Mouse (Mus musculus): ENCODE measurements at regions not wholly inside any gene's neighbourhood (a gene's known extent, or its start where the extent isn't known, plus 50 kb on each side); places are given as distances from the start of the nearest gene placed in this dataset.
A peak's percentile ranks its signal among the peaks of the same experiment; 100 is the strongest.

GRCm38 (mm10) chr13:102318891-102319404 lies 374.4 kb upstream of the Cd180 start:
- Histone ChIP-seq H3K9me3 (ENCODE audit: control insufficient read depth, low read length) (no peaks in the 10 kb centered on the region), H3K27me3 (ENCODE audit: control insufficient read depth, insufficient read depth, low read length) (no peaks in the 10 kb centered on the region), H3K4me1 (ENCODE audit: control insufficient read depth in 2 of 2, insufficient read depth in 2 of 2, low read length in 2 of 2) (peaks cover 2 to 14% of the 10 kb centered on the region in 2 experiments; a peak in 3 of 4 replicates), H3K9ac (ENCODE audit: low read length) (no peak overlapping the region), H3K4me3 (ENCODE audit: control insufficient read depth in 1 of 2, insufficient read depth in 1 of 2, low read depth in 1 of 2, low read length in 2 of 2) (no peak overlapping the region), H3K36me3 (ENCODE audit: control insufficient read depth, insufficient read depth, low read length) (no peaks in the 10 kb centered on the region), H3K4me2 (ENCODE audit: low read length) (no peak overlapping the region), H3K27ac (replicated peaks in 1 of 2; ENCODE audit: control insufficient read depth in 1 of 2, insufficient read depth in 1 of 2, low read depth in 2 of 2, low read length in 2 of 2) (peak overlapping the region in 1 of 2 experiments; percentile 58; a peak in 2 of 4 replicates)
- no peak for ATAC-seq (ENCODE audit: insufficient number of reproducible peaks, insufficient read depth, low FRiP score, low read depth)
- 56% methylated on average over 4 of the region's 4 CpGs for WGBS

GRCm38 (mm10) chr13:102319453-102319852 lies 373.9 kb upstream of the Cd180 start:
- Histone ChIP-seq H3K9me3 (ENCODE audit: control insufficient read depth, low read length) (no peaks in the 10 kb centered on the region), H3K9ac (ENCODE audit: low read length) (no peak overlapping the region), H3K4me1 (ENCODE audit: control insufficient read depth in 2 of 2, insufficient read depth in 2 of 2, low read length in 2 of 2) (peaks cover 2 to 14% of the 10 kb centered on the region in 2 experiments; a peak in 3 of 4 replicates), H3K27ac (replicated peaks in 1 of 2; ENCODE audit: control insufficient read depth in 1 of 2, insufficient read depth in 1 of 2, low read depth in 2 of 2, low read length in 2 of 2) (peak overlapping the region in 1 of 2 experiments; percentile 58; a peak in 3 of 4 replicates), H3K4me2 (ENCODE audit: low read length) (no peak overlapping the region), H3K4me3 (ENCODE audit: control insufficient read depth in 1 of 2, insufficient read depth in 1 of 2, low read depth in 1 of 2, low read length in 2 of 2) (no peak overlapping the region), H3K36me3 (ENCODE audit: control insufficient read depth, insufficient read depth, low read length) (no peaks in the 10 kb centered on the region), H3K27me3 (ENCODE audit: control insufficient read depth, insufficient read depth, low read length) (no peaks in the 10 kb centered on the region)
- WGBS, result 26% methylated on average over 2 of the region's 2 CpGs
- no peak for ATAC-seq (ENCODE audit: insufficient number of reproducible peaks, insufficient read depth, low FRiP score, low read depth)

GRCm38 (mm10) chr13:102323876-102324275 lies 369.5 kb upstream of the Cd180 start:
- Histone ChIP-seq H3K36me3 (ENCODE audit: control insufficient read depth, insufficient read depth, low read length) (no peaks in the 10 kb centered on the region), H3K4me3 (ENCODE audit: control insufficient read depth in 1 of 2, insufficient read depth in 1 of 2, low read depth in 1 of 2, low read length in 2 of 2) (no peak overlapping the region), H3K27me3 (ENCODE audit: control insufficient read depth, insufficient read depth, low read length) (no peaks in the 10 kb centered on the region), H3K9me3 (ENCODE audit: control insufficient read depth, low read length) (no peaks in the 10 kb centered on the region), H3K27ac (replicated peaks in 1 of 2; ENCODE audit: control insufficient read depth in 1 of 2, insufficient read depth in 1 of 2, low read depth in 2 of 2, low read length in 2 of 2) (no peak overlapping the region), H3K9ac (ENCODE audit: low read length) (no peak overlapping the region), H3K4me1 (ENCODE audit: control insufficient read depth in 2 of 2, insufficient read depth in 2 of 2, low read length in 2 of 2) (peaks cover 2 to 19% of the 10 kb centered on the region in 2 experiments), H3K4me2 (ENCODE audit: low read length) (no peak overlapping the region)
- no peak for ATAC-seq (ENCODE audit: insufficient number of reproducible peaks, insufficient read depth, low FRiP score, low read depth)
- WGBS, result 91% methylated on average over 3 of the region's 3 CpGs

DNA sequence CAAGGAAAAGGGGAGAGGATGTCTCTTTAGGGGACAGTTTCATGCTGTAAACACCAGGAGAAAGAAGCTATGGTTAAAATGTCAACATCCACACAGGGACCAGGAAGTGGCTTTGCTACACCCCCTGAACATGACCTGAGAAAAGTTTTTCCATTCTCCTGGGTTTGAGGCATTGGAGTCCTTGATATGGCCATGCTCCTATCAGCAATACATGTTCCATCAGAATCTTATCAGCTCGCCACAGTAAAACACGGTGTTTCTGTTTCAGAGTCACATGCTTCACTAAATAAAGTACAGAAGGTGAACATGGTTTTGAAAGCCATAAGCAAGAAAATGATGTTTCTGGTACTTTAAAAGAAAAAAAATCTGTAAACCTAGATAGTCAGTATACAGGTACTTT lies 367.4 kb upstream of the Cd180 start:
- WGBS, result 11% methylated on average over 2 of the region's 2 CpGs

DNA sequence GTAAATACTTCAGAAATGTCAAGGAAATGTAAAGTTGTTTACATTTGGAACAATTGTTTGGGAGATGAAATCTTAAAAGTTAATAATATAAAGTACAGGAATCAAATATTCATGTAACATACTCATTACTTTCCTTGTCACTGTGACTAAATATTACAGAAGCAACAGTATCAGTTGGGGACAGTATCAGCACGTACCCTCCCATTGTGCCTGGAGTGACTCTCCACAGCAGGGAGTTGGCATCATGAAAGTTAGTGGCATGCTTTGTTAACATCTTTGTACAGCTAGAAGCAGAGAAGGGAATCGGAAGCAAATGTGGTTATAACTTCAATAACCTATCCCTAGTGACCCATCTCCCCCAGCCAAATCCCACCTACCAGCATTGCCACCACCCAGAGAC lies 366.8 kb upstream of the Cd180 start:
- ATAC-seq (ENCODE audit: insufficient number of reproducible peaks, insufficient read depth, low FRiP score, low read depth), result no peak
- Histone ChIP-seq H3K36me3 (ENCODE audit: control insufficient read depth, insufficient read depth, low read length) (no peaks in the 10 kb centered on the region), H3K27ac (replicated peaks in 1 of 2; ENCODE audit: control insufficient read depth in 1 of 2, insufficient read depth in 1 of 2, low read depth in 2 of 2, low read length in 2 of 2) (no peak overlapping the region), H3K9me3 (ENCODE audit: control insufficient read depth, low read length) (no peaks in the 10 kb centered on the region), H3K4me2 (ENCODE audit: low read length) (no peak overlapping the region), H3K9ac (ENCODE audit: low read length) (no peak overlapping the region), H3K4me1 (ENCODE audit: control insufficient read depth in 2 of 2, insufficient read depth in 2 of 2, low read length in 2 of 2) (peaks cover 2 to 5% of the 10 kb centered on the region in 2 experiments; a peak in 3 of 4 replicates), H3K27me3 (ENCODE audit: control insufficient read depth, insufficient read depth, low read length) (no peaks in the 10 kb centered on the region), H3K4me3 (ENCODE audit: control insufficient read depth in 1 of 2, insufficient read depth in 1 of 2, low read depth in 1 of 2, low read length in 2 of 2) (no peak overlapping the region)
- 60% methylated on average over 2 of the region's 2 CpGs for WGBS

More for the DNA sequence above, 367.4 kb upstream of the Cd180 start:
- peaks cover 2 to 5% of the 10 kb centered on the region in 2 experiments; a peak in 3 of 4 replicates for H3K4me1 ChIP-seq (ENCODE audit: control insufficient read depth in 2 of 2, insufficient read depth in 2 of 2, low read length in 2 of 2)
- no peak overlapping the region for H3K9ac ChIP-seq (ENCODE audit: low read length)
- peak overlapping the region in 1 of 2 experiments; percentile 55; a peak in 1 of 4 replicates for H3K27ac ChIP-seq (replicated peaks in 1 of 2; ENCODE audit: control insufficient read depth in 1 of 2, insufficient read depth in 1 of 2, low read depth in 2 of 2, low read length in 2 of 2)
- no peak overlapping the region for H3K4me3 ChIP-seq (ENCODE audit: control insufficient read depth in 1 of 2, insufficient read depth in 1 of 2, low read depth in 1 of 2, low read length in 2 of 2)
- ATAC-seq (ENCODE audit: insufficient number of reproducible peaks, insufficient read depth, low FRiP score, low read depth), result no peak
- no peaks in the 10 kb centered on the region for H3K36me3 ChIP-seq (ENCODE audit: control insufficient read depth, insufficient read depth, low read length)
- no peaks in the 10 kb centered on the region for H3K27me3 ChIP-seq (ENCODE audit: control insufficient read depth, insufficient read depth, low read length)
- H3K9me3 ChIP-seq (ENCODE audit: control insufficient read depth, low read length), result no peaks in the 10 kb centered on the region
- no peak overlapping the region for H3K4me2 ChIP-seq (ENCODE audit: low read length)

DNA sequence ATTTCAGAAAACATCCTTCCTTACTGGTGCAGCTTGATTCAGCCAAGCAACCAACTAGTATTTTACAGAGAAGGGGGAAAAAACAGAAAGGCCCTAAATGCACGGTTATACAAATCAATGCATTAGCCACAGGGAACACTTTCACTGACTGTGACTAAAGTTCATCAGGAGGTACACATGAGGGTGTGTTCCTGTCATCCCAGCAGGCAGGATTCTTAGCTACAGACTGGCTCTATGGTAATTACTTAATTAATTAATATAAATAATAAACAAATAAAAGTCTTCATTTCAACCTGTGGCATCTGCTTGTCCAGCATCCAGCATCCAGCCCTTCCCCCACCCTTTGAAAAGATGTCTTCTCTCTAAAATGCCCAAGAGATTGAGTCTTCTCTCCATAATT lies 359.7 kb upstream of the Cd180 start:
- Histone ChIP-seq H3K27me3 (ENCODE audit: control insufficient read depth, insufficient read depth, low read length) (no peaks in the 10 kb centered on the region), H3K36me3 (ENCODE audit: control insufficient read depth, insufficient read depth, low read length) (no peaks in the 10 kb centered on the region), H3K9ac (ENCODE audit: low read length) (no peak overlapping the region), H3K4me3 (ENCODE audit: control insufficient read depth in 1 of 2, insufficient read depth in 1 of 2, low read depth in 1 of 2, low read length in 2 of 2) (no peak overlapping the region), H3K4me1 (ENCODE audit: control insufficient read depth in 2 of 2, insufficient read depth in 2 of 2, low read length in 2 of 2) (peaks cover 2 to 7% of the 10 kb centered on the region in 2 experiments; a peak in 1 of 4 replicates), H3K9me3 (ENCODE audit: control insufficient read depth, low read length) (no peaks in the 10 kb centered on the region), H3K4me2 (ENCODE audit: low read length) (peak overlapping the region; percentile 53), H3K27ac (replicated peaks in 1 of 2; ENCODE audit: control insufficient read depth in 1 of 2, insufficient read depth in 1 of 2, low read depth in 2 of 2, low read length in 2 of 2) (peak overlapping the region in 1 of 2 experiments; percentile 75; a peak in 2 of 4 replicates)
- no peak for ATAC-seq (ENCODE audit: insufficient number of reproducible peaks, insufficient read depth, low FRiP score, low read depth)
- 67% methylated on average over 1 of the region's 1 CpGs for WGBS

DNA sequence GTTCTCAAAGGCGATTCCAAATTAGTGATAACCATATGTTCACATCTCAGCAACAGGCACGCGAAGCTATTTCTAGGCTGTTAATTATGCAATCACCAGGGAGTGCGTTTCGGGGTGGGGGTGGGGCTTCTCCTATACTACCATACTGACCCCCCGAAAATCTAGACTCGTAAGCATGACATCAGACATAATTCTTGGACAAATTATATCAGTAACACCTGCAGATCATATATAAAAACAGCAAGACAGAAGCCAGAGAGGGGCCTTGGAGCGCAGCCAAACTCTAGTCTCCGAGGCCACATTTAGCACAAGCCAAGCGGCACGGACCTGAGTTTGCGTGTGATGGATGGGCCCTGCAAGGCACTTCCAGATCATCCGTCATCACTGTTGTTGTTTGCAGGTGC lies 359.2 kb upstream of the Cd180 start:
- 19% methylated on average over 13 of the region's 13 CpGs for WGBS
- Histone ChIP-seq H3K36me3 (ENCODE audit: control insufficient read depth, insufficient read depth, low read length) (no peaks in the 10 kb centered on the region), H3K27me3 (ENCODE audit: control insufficient read depth, insufficient read depth, low read length) (no peaks in the 10 kb centered on the region), H3K9me3 (ENCODE audit: control insufficient read depth, low read length) (0 out of 2 replicates have a peak, but pooled peaks cover under 1% of the 10 kb centered on the region), H3K4me3 (ENCODE audit: control insufficient read depth in 1 of 2, insufficient read depth in 1 of 2, low read depth in 1 of 2, low read length in 2 of 2) (no peak overlapping the region; a peak in 1 of 4 replicates), H3K27ac (replicated peaks in 1 of 2; ENCODE audit: control insufficient read depth in 1 of 2, insufficient read depth in 1 of 2, low read depth in 2 of 2, low read length in 2 of 2) (peak overlapping the region; percentile 29 to 75; a peak in 3 of 4 replicates), H3K4me1 (ENCODE audit: control insufficient read depth in 2 of 2, insufficient read depth in 2 of 2, low read length in 2 of 2) (peaks cover 2 to 7% of the 10 kb centered on the region in 2 experiments; a peak in 1 of 4 replicates), H3K4me2 (ENCODE audit: low read length) (peak overlapping the region; percentile 53), H3K9ac (ENCODE audit: low read length) (no peak overlapping the region)
- peak; percentile 78 for ATAC-seq (ENCODE audit: insufficient number of reproducible peaks, insufficient read depth, low FRiP score, low read depth)

- Histone ChIP-seq H3K27ac (replicated peaks in 1 of 2; ENCODE audit: control insufficient read depth in 1 of 2, insufficient read depth in 1 of 2, low read depth in 2 of 2, low read length in 2 of 2) (no peak overlapping the region), H3K4me2 (ENCODE audit: low read length) (no peak overlapping the region), H3K4me3 (ENCODE audit: control insufficient read depth in 1 of 2, insufficient read depth in 1 of 2, low read depth in 1 of 2, low read length in 2 of 2) (no peak overlapping the region), H3K9ac (ENCODE audit: low read length) (no peak overlapping the region), H3K36me3 (ENCODE audit: control insufficient read depth, insufficient read depth, low read length) (no peaks in the 10 kb centered on the region), H3K27me3 (ENCODE audit: control insufficient read depth, insufficient read depth, low read length) (no peaks in the 10 kb centered on the region), H3K4me1 (ENCODE audit: control insufficient read depth in 2 of 2, insufficient read depth in 2 of 2, low read length in 2 of 2) (peaks cover 3% of the 10 kb centered on the region in 2 experiments; a peak in 3 of 4 replicates), H3K9me3 (ENCODE audit: control insufficient read depth, low read length) (0 out of 2 replicates have a peak, but pooled peaks cover 3% of the 10 kb centered on the region)
- no peak for ATAC-seq (ENCODE audit: insufficient number of reproducible peaks, insufficient read depth, low FRiP score, low read depth)
- WGBS, result 76% methylated on average over 2 of the region's 2 CpGs
Observed at GRCm38 (mm10) chr13:102343236-102343635, 350.1 kb upstream of the Cd180 start.
